Mouse (Mus musculus): ENCODE results near the gene Polr3c.

- no peak for TF ChIP-seq POLR2A (IDR thresholded peaks at IDR 0.05; ENCODE audit: low read depth, low read length)
- TF ChIP-seq CTCF (IDR thresholded peaks at IDR 0.05; ENCODE audit: extremely low read depth, insufficient read length, insufficient replicate concordance, low read depth, low read length) = 0 out of 2 replicates have a peak, but pooled peaks have one; percentile 45
Observed at GRCm38 (mm10) chr3:96704778-96705177, 22.6 kb downstream of the Polr3c start.

Data from small intestine, adult 2 months (tissue).